Mouse (Mus musculus): ENCODE results near the gene Tcn2. TPM values are rescaled to one million over a fixed set of nuclear protein-coding genes. Genes with fewer than 3 reads are reported as not detected.

The Tcn2 gene
- total RNA-seq, 2 experiments from 2014 or later = 19.6 to 20.4 TPM

GRCm38 (mm10) chr11:3904673-3905072 lies 27.3 kb downstream of the Tcn2 start:
- DNase-seq (ENCODE audit: low spot score in 2 of 2) = no peak
- intact Hi-C loops (cut with DNase I) = no loop called here

- intact Hi-C loops (cut with DNase I) = no loop called here
- peak; percentile 61 to 68 for DNase-seq (ENCODE audit: low spot score in 2 of 2)
These were observed 28.9 kb downstream of the Tcn2 start for GRCm38 (mm10) chr11:3903046-3903445.

DNA sequence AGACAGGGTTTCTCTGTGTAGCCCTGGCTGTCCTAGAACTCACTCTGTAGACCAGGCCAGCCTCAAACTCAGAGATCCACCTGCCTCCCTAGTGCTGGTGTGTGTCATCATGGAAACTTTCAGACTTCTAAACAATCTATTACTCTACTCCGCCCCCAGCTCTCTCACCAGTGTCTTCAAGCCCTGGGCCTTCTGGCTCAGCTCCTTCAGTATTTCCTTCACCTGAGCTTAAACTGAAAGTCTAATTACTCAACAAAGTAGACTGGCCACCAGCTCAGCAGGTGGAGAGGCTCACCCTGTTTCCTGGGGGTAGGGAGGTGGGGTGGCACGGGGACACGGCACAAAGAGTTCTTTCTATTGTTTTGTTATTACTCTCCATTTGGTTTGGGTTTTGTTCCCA lies 29.4 kb downstream of the Tcn2 start:
- intact Hi-C loops (cut with DNase I) = no loop called here
- no peak for DNase-seq (ENCODE audit: low spot score in 2 of 2)

DNA sequence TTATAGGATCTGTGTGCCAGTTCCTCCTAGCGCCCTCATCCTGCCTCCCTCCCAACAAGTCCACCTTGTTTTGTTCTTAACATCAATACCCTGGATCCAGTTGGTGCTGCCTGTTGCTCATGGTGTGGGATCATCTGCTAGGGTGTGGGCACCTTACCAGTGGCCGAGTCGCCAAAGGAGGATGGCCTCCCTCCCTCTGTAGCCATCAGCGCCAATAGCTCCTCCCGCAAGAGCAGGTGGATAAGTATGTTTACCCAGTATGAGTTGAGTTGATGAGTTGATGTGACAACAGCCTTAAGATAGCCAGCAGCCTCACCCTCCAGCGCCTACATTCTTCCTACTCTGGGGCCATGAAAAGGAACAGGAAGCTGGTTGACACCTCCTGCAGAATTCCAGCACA lies 31.7 kb downstream of the Tcn2 start:
- intact Hi-C loops (cut with DNase I) = no loop called here
- DNase-seq (ENCODE audit: low spot score in 2 of 2) = no peak

GRCm38 (mm10) chr11:3895933-3896332 lies 36.0 kb downstream of the Tcn2 start:
- DNase-seq (ENCODE audit: low spot score in 2 of 2) = no peak
- intact Hi-C loops (cut with DNase I) = loop anchor here (1.0 kb wide), 1 partner anchor 17 kb away; no protein-coding TSS in a partner anchor

- intact Hi-C loops (cut with DNase I) = loop anchor here (1.0 kb wide), 1 partner anchor 18 kb away; no protein-coding TSS in a partner anchor
- no peak for DNase-seq (ENCODE audit: low spot score in 2 of 2)
These were observed 36.5 kb downstream of the Tcn2 start for GRCm38 (mm10) chr11:3895458-3895857.

DNA sequence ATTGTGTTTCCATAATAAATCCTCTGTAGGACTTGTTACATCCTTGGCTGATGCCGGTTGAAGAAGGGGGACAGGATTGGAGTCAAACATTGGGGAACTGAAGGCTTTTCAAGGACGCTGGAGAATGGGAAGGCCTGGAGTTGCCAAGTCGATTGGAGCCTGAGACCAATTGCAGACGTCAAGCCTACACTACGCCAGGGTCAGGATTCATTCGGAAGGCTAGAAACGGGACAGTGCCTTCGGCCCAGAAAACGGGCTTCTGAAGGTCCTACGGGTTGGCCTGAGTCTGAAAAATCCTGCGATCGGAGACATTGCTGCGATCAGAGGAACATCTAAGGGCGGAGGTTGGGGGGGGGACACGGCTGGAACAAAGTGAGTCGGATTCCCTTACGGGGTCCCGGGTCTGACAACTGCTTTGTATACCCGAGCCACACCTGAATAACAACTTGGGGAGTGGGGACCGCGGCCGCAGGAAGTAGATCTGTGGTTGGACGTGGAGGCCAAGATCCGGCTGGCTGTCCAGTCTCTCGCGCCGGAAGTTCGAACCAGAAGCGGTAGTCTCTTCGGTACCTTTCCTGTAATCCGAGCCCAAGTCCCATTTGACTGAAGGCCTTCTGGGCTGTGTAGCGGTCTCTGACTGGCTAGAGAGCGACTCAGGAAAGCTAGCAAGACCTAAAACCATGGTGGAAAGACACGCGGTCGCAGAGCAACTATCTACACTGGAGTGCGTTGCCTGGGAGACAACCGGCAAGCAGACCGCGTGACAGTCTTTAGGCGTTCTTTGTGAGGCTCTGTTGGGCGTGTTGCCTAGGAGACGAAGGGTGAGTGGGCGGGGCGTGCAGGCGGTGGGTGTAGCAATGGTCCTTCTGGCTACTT lies 37.3 kb downstream of the Tcn2 start, which contains the start of the genes 4921536K21Rik and Dusp18:
4921536K21Rik (minus strand) TSS at position 693 of the 876 bp plus-strand sequence.
Dusp18 (plus strand) TSS at position 835 of the 876 bp plus-strand sequence.
- DNase-seq (ENCODE audit: low spot score in 2 of 2) = peak; percentile 96 to 99
- intact Hi-C loops (cut with DNase I) = loop anchor here (1.0 kb wide), 1 partner anchor 19 kb away; no protein-coding TSS in a partner anchor

DNA sequence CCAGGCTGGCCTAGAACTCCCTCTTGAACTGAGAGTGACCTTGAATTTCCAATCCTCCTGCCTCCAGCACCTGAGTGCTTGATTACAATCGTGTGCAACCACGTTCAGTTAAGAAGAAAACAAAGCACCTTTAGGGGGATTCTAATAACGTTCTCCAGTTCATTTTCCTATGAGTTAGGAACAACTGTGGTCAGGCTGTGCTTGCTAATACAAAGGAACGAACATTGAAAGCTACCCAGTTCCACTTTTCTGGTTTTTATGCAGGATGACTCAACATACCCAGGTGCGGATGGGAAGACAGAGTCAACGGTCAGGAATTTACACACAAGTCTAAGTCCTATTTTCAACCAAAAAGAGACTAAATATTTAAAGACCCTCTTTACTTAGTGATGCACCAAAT lies 38.0 kb downstream of the Tcn2 start:
- intact Hi-C loops (cut with DNase I) = no loop called here

DNA sequence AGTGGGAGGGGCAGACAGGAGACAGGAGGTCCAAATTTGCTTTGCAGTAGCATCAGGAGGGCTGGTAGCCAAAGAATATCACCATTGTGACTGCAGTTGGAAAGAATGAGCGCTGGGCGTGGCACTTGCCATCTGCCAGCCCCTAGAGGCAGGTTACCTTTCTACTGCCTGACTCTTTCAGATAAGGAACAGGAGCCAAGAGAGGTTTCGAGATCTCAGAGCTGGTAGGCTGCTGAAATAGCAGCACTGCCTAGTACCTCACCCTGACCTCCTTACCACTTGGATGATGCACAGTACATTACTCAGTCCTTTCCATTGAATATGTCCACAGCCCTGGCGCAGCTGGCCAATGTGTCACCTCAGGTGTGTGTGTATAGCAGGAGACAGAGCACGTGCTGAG lies 44.6 kb downstream of the Tcn2 start:
- no peak for DNase-seq (ENCODE audit: low spot score in 2 of 2)
- intact Hi-C loops (cut with DNase I) = no loop called here

More for the DNA sequence above, 38.0 kb downstream of the Tcn2 start:
- DNase-seq (ENCODE audit: low spot score in 2 of 2) = no peak

DNA sequence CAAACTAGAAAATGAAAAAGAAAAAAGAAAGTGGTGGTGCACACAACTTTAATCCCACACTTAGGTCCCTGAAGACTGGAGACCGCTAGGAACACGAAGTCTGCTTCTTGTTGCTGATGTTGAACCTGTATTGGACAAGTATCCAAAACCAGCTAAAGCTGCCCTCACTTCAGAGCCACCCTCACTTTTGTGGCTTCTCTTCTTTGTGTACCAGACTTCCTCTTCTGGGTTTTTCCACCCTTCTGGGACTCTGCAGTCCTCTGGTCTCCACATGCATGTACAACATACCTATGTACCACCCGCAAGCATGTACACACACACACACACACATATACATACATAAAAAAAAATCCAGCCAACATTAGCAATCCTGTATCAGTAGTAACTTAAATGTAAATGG lies 48.2 kb downstream of the Tcn2 start:
- intact Hi-C loops (cut with DNase I) = no loop called here
- DNase-seq (ENCODE audit: low spot score in 2 of 2) = no peak

GRCm38 (mm10) chr11:3879836-3880235 lies 52.1 kb downstream of the Tcn2 start:
- intact Hi-C loops (cut with DNase I) = loop anchor here (1.0 to 5.0 kb wide), 2 partner anchors 48 to 72 kb away; no protein-coding TSS in a partner anchor

GRCm38 (mm10) chr11:3878660-3879059 lies 53.3 kb downstream of the Tcn2 start:
- intact Hi-C loops (cut with DNase I) = loop anchor here (5.0 kb wide), 1 partner anchor 46 kb away; no protein-coding TSS in a partner anchor

More at GRCm38 (mm10) chr11:3879836-3880235, 52.1 kb downstream of the Tcn2 start:
- peak; percentile 83 to 84 for DNase-seq (ENCODE audit: low spot score in 2 of 2)

DNA sequence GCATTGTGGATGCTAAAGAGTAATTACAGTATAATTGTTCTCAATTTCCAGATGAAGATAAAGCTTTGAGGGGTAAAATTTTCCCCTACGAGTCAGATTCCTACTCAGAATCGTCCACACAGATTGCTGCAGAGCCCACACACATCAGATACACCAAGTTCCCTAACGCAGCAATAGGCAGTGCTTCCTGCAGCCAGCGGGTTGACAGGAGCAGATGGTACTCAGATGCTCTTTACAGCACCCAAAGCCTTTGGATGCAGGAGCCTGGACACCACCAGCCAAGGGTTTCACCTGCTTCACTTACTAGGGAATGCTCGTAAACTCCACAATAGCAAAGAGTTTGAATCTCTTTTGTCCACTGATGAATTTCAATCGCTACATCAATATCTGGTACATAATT lies 55.5 kb downstream of the Tcn2 start:
- intact Hi-C loops (cut with DNase I) = loop anchor here (5.0 kb wide), 1 partner anchor 44 kb away; no protein-coding TSS in a partner anchor

More at GRCm38 (mm10) chr11:3878660-3879059, 53.3 kb downstream of the Tcn2 start:
- DNase-seq (ENCODE audit: low spot score in 2 of 2) = no peak

More for the DNA sequence above, 55.5 kb downstream of the Tcn2 start:
- no peak for DNase-seq (ENCODE audit: low spot score in 2 of 2)

Other genes starting within 250 kb of the Tcn2 start
- gene Osbp2, start 68.3 kb downstream of the Tcn2 start, total RNA-seq (2021) = 100 to 1,000 TPM; 133 TPM
- gene 4921536K21Rik, start 37.1 kb downstream of the Tcn2 start, total RNA-seq (2021) = under 1 TPM; 0.25 to 0.39 TPM
- 10 to 100 TPM; 28.8 to 32.5 TPM for gene Dusp18, start 36.9 kb downstream of the Tcn2 start, total RNA-seq (2021)
- gene Slc35e4, start 17.5 kb downstream of the Tcn2 start, total RNA-seq (2021) = 10 to 100 TPM; 17.9 to 20.5 TPM
- gene Pes1, start 31.8 kb upstream of the Tcn2 start, total RNA-seq (2021) = 10 to 100 TPM; 38.5 to 41.5 TPM
- gene 4930556J24Rik, start 44.6 kb upstream of the Tcn2 start, total RNA-seq (2021) = not detected
- 10 to 100 TPM; 13.2 to 15.5 TPM for gene Gal3st1, start 51.5 kb upstream of the Tcn2 start, total RNA-seq (2021)
- gene Sec14l4, start 99.3 kb upstream of the Tcn2 start, total RNA-seq (2021) = under 1 TPM in 1 of 2 experiments, not detected in 1; 0.21 TPM
- gene Sec14l3, start 132.7 kb upstream of the Tcn2 start, total RNA-seq (2021) = 1 to 10 TPM in 1 of 2 experiments, under 1 TPM in 1; 0.60 to 1.3 TPM
- gene Mtfp1, start 163.3 kb upstream of the Tcn2 start, total RNA-seq (2021) = 100 to 1,000 TPM in 1 of 2 experiments, 10 to 100 TPM in 1; 92.3 to 104 TPM
- 10 to 100 TPM; 35.6 to 35.8 TPM for gene Sec14l2, start 191.3 kb upstream of the Tcn2 start, total RNA-seq (2021)
- 10 to 100 TPM; 28.2 to 31.4 TPM for gene Rnf215, start 203.0 kb upstream of the Tcn2 start, total RNA-seq (2021)
- gene Ccdc157, start 228.1 kb upstream of the Tcn2 start, total RNA-seq (2021) = 10 to 100 TPM; 14.9 to 17.7 TPM
- 10 to 100 TPM; 68.6 to 73.1 TPM for gene Sf3a1, start 228.2 kb upstream of the Tcn2 start, total RNA-seq (2021)